Mouse (Mus musculus): ENCODE results near the gene Taar3.

- TF ChIP-seq CTCF (IDR thresholded peaks at IDR 0.05; ENCODE audit: control insufficient read depth, insufficient read depth, low read length) (no peak), POLR2A (IDR thresholded peaks at IDR 0.05; ENCODE audit: borderline replicate concordance, control insufficient read depth, low read depth, low read length) (no peak)
Measured at GRCm38 (mm10) chr10:23948026-23948425, 1.3 kb upstream of the Taar3 start.

All from bone marrow, adult 2 months (tissue).